ENCODE assay signal across 8 mouse cellular contexts in genomic region chr3:96558159-96558558, GRCm38 (mm10). TPM values are rescaled to one million over a fixed set of nuclear protein-coding genes. Genes with fewer than 3 reads are reported as not detected.
DNase-seq lines count a peak whose midpoint lies in the region; ATAC-seq and TF ChIP-seq lines count a peak whose summit lies in the region.

No protein-coding gene starts in this region.

- peak; percentile 61 to 66 for DNase-seq in cerebellum, postnatal 10 days
- DNase-seq in cerebellum, adult 9-11 months: no peak
- DNase-seq in left cerebral cortex, adult 18-20 months (ENCODE audit: low spot score in 2 of 2): no peak
- DNase-seq in adrenal gland, postnatal 4 days (ENCODE audit: low spot score in 2 of 2): no peak

- H3K4me1 ChIP-seq in bone marrow macrophage, adult 2 months (ENCODE audit: control insufficient read depth, insufficient read depth, low read length): peaks cover 16% of the 10 kb centered on the region
- peaks cover 20% of the 10 kb centered on the region for H3K4me1 ChIP-seq in heart, embryonic 16.5 days (ENCODE audit: control insufficient read depth, insufficient read depth, low read length)
- peaks cover 51% of the 10 kb centered on the region for H3K4me1 ChIP-seq in limb, embryonic 12.5 days (replicated peaks)
- H3K4me1 ChIP-seq in neural tube, embryonic 12.5 days: peaks cover 41% of the 10 kb centered on the region

- under 1% methylated on average over 17 of the region's 17 CpGs for WGBS in heart, embryonic 16.5 days
- under 1% methylated on average over 17 of the region's 17 CpGs for WGBS in limb, embryonic 12.5 days
- under 1% methylated on average over 17 of the region's 17 CpGs for WGBS in neural tube, embryonic 12.5 days

- no peaks in the 10 kb centered on the region for H3K9me3 ChIP-seq in heart, embryonic 16.5 days (replicated peaks; ENCODE audit: control insufficient read depth, low read length)
- no peaks in the 10 kb centered on the region for H3K9me3 ChIP-seq in limb, embryonic 12.5 days
- H3K9me3 ChIP-seq in neural tube, embryonic 12.5 days: no peaks in the 10 kb centered on the region

- peak overlapping the region; percentile 85 for H3K4me3 ChIP-seq in bone marrow macrophage, adult 2 months (ENCODE audit: insufficient read depth, low read length)
- peak overlapping the region; percentile 86 for H3K4me3 ChIP-seq in heart, embryonic 16.5 days (ENCODE audit: low read length)
- H3K4me3 ChIP-seq in limb, embryonic 12.5 days (replicated peaks): peak overlapping the region; percentile 65
- peak overlapping the region; percentile 61 for H3K4me3 ChIP-seq in neural tube, embryonic 12.5 days

- H3K27ac ChIP-seq in bone marrow macrophage, adult 2 months (ENCODE audit: insufficient read depth, low read depth, low read length): peak overlapping the region; percentile 100
- H3K27ac ChIP-seq in heart, embryonic 16.5 days (ENCODE audit: low read length): peak overlapping the region; percentile 94
- H3K27ac ChIP-seq in limb, embryonic 12.5 days: peak overlapping the region; percentile 89
- H3K27ac ChIP-seq in neural tube, embryonic 12.5 days: no peak overlapping the region

- no peak for ATAC-seq in heart, embryonic 16.5 days (replicated peaks; ENCODE audit: extremely low read depth, insufficient read depth, low FRiP score)
- ATAC-seq in limb, embryonic 12.5 days (ENCODE audit: insufficient number of reproducible peaks, insufficient read depth, low FRiP score, low TSS enrichment, low read depth): no peak
- ATAC-seq in neural tube, embryonic 12.5 days (ENCODE audit: low FRiP score, low read depth): no peak

- H3K36me3 ChIP-seq in heart, embryonic 16.5 days (ENCODE audit: control insufficient read depth, insufficient read depth): peaks cover 21% of the 10 kb centered on the region
- peaks cover 24% of the 10 kb centered on the region for H3K36me3 ChIP-seq in limb, embryonic 12.5 days
- peaks cover 23% of the 10 kb centered on the region for H3K36me3 ChIP-seq in neural tube, embryonic 12.5 days

- no peaks in the 10 kb centered on the region for H3K27me3 ChIP-seq in heart, embryonic 16.5 days (ENCODE audit: control insufficient read depth, insufficient read depth, low read length)
- H3K27me3 ChIP-seq in limb, embryonic 12.5 days: no peaks in the 10 kb centered on the region
- no peaks in the 10 kb centered on the region for H3K27me3 ChIP-seq in neural tube, embryonic 12.5 days (replicated peaks)

- TF ChIP-seq CTCF in bone marrow macrophage, adult 2 months (IDR thresholded peaks at IDR 0.05; ENCODE audit: low read depth, low read length): no peak

- no peak for TF ChIP-seq POLR2A in bone marrow macrophage, adult 2 months (IDR thresholded peaks at IDR 0.05; ENCODE audit: borderline replicate concordance, low read depth, low read length)

- peak overlapping the region; percentile 70 for H3K4me2 ChIP-seq in heart, embryonic 16.5 days (ENCODE audit: low read depth, low read length)
- peak overlapping the region; percentile 76 for H3K4me2 ChIP-seq in limb, embryonic 12.5 days
- peak overlapping the region; percentile 85 for H3K4me2 ChIP-seq in neural tube, embryonic 12.5 days (replicated peaks)

- peak overlapping the region; percentile 96 for H3K9ac ChIP-seq in heart, embryonic 16.5 days (ENCODE audit: low read length)
- H3K9ac ChIP-seq in limb, embryonic 12.5 days (replicated peaks): peak overlapping the region; percentile 74
- H3K9ac ChIP-seq in neural tube, embryonic 12.5 days: peak overlapping the region; percentile 74

RNA-seq across cellular contexts. Expression of gene Txnip, which starts 0.4 kb away (rescaled TPM):
- 868 and 944 TPM in 2 replicates for polyA plus RNA-seq in bone marrow macrophage, adult 2 months (2012; ENCODE audit: insufficient read depth, insufficient read length, missing spikeins)
- polyA plus RNA-seq in heart, embryonic 16.5 days (2015; fragmentation: Nextera tagmentation; extraction: Ambion mirVana): 209 and 226 TPM in 2 replicates
- polyA plus RNA-seq in limb, embryonic 12.5 days (2016; fragmentation: Nextera tagmentation; extraction: Ambion mirVana): 68.2 and 70.9 TPM in 2 replicates
- polyA plus RNA-seq in neural tube, embryonic 12.5 days (2016; fragmentation: Nextera tagmentation; extraction: Ambion mirVana): 51.4 and 57.5 TPM in 2 replicates
- 10 to 100 TPM; 19.4 to 25.9 TPM for total RNA-seq in left cerebral cortex, adult 18-20 months (2021)
- total RNA-seq in adrenal gland, postnatal 4 days (2021): 100 to 1,000 TPM; 980 to 992 TPM

RNA-seq across cellular contexts. Expression of gene Gm16253, which starts 18.6 kb away (rescaled TPM):
- polyA plus RNA-seq in bone marrow macrophage, adult 2 months (2012; ENCODE audit: insufficient read depth, insufficient read length, missing spikeins): not detected in 2 replicates
- 1.3 and 1.4 TPM in 2 replicates for polyA plus RNA-seq in heart, embryonic 16.5 days (2015; fragmentation: Nextera tagmentation; extraction: Ambion mirVana)
- 0.72 and 1.5 TPM in 2 replicates for polyA plus RNA-seq in limb, embryonic 12.5 days (2016; fragmentation: Nextera tagmentation; extraction: Ambion mirVana)
- polyA plus RNA-seq in neural tube, embryonic 12.5 days (2016; fragmentation: Nextera tagmentation; extraction: Ambion mirVana): 1.6 and 3.0 TPM in 2 replicates
- total RNA-seq in left cerebral cortex, adult 18-20 months (2021): not detected
- not detected for total RNA-seq in adrenal gland, postnatal 4 days (2021)

RNA-seq across cellular contexts. Expression of gene Hfe2, which starts 33.2 kb away (rescaled TPM):
- not detected in 2 replicates for polyA plus RNA-seq in bone marrow macrophage, adult 2 months (2012; ENCODE audit: insufficient read depth, insufficient read length, missing spikeins)
- 8.5 and 10.9 TPM in 2 replicates for polyA plus RNA-seq in heart, embryonic 16.5 days (2015; fragmentation: Nextera tagmentation; extraction: Ambion mirVana)
- 7.8 and 8.5 TPM in 2 replicates for polyA plus RNA-seq in limb, embryonic 12.5 days (2016; fragmentation: Nextera tagmentation; extraction: Ambion mirVana)
- 1.9 and 2.7 TPM in 2 replicates for polyA plus RNA-seq in neural tube, embryonic 12.5 days (2016; fragmentation: Nextera tagmentation; extraction: Ambion mirVana)
- 1 to 10 TPM; 1.3 to 1.5 TPM for total RNA-seq in left cerebral cortex, adult 18-20 months (2021)
- total RNA-seq in adrenal gland, postnatal 4 days (2021): 10 to 100 TPM in 1 of 2 experiments, 1 to 10 TPM in 1; 3.9 to 11.2 TPM

RNA-seq across cellular contexts. Expression of gene Polr3gl, which starts 35.8 kb away (rescaled TPM):
- polyA plus RNA-seq in bone marrow macrophage, adult 2 months (2012; ENCODE audit: insufficient read depth, insufficient read length, missing spikeins): 111 and 129 TPM in 2 replicates
- 33.4 and 36.4 TPM in 2 replicates for polyA plus RNA-seq in heart, embryonic 16.5 days (2015; fragmentation: Nextera tagmentation; extraction: Ambion mirVana)
- 48.5 and 50.4 TPM in 2 replicates for polyA plus RNA-seq in limb, embryonic 12.5 days (2016; fragmentation: Nextera tagmentation; extraction: Ambion mirVana)
- polyA plus RNA-seq in neural tube, embryonic 12.5 days (2016; fragmentation: Nextera tagmentation; extraction: Ambion mirVana): 40.3 and 40.9 TPM in 2 replicates
- 10 to 100 TPM; 24.0 to 24.8 TPM for total RNA-seq in left cerebral cortex, adult 18-20 months (2021)
- total RNA-seq in adrenal gland, postnatal 4 days (2021): 10 to 100 TPM; 37.6 to 37.8 TPM

RNA-seq across cellular contexts. Expression of gene Ankrd34a, which starts 38.3 kb away (rescaled TPM):
- 0.28 TPM in 1 of 2 replicates, not detected in the other for polyA plus RNA-seq in bone marrow macrophage, adult 2 months (2012; ENCODE audit: insufficient read depth, insufficient read length, missing spikeins)
- polyA plus RNA-seq in heart, embryonic 16.5 days (2015; fragmentation: Nextera tagmentation; extraction: Ambion mirVana): 6.9 and 7.2 TPM in 2 replicates
- 1.5 and 2.2 TPM in 2 replicates for polyA plus RNA-seq in limb, embryonic 12.5 days (2016; fragmentation: Nextera tagmentation; extraction: Ambion mirVana)
- polyA plus RNA-seq in neural tube, embryonic 12.5 days (2016; fragmentation: Nextera tagmentation; extraction: Ambion mirVana): 5.3 and 5.6 TPM in 2 replicates
- 10 to 100 TPM; 67.3 to 77.4 TPM for total RNA-seq in left cerebral cortex, adult 18-20 months (2021)
- 1 to 10 TPM in 1 of 2 experiments, under 1 TPM in 1; 0.59 to 1.5 TPM for total RNA-seq in adrenal gland, postnatal 4 days (2021)

Comparison
In these comparisons a context has a peak if more than half of its experiments do, and no peak if none do; other contexts are left out.
1. DNase-seq: peak in cerebellum, postnatal 10 days (2 of 2); none in cerebellum, adult 9-11 months (single experiment), left cerebral cortex, adult 18-20 months (0 of 2) and adrenal gland, postnatal 4 days (0 of 2).
2. Peak in every context shown above with its lines, with median percentiles within 50 percentile points of each other: H3K4me3 ChIP-seq, H3K4me2 ChIP-seq and H3K9ac ChIP-seq.